Mouse (Mus musculus) gastrocnemius, adult 18-20 months (tissue): ENCODE data around the gene Mettl21c. TPM values are rescaled to one million over a fixed set of nuclear protein-coding genes. Genes with fewer than 3 reads are reported as not detected.

Source experiments
- total RNA-seq, 2 experiments: library from RNA; stranded (reverse); gene quantifications; 2 replicates each; pipeline ENCODE4 v1.2.3; 2021

The Mettl21c gene
- total RNA-seq, 2 experiments from 2014 or later, result 49.5 to 76.8 TPM

Other genes starting within 250 kb of the Mettl21c start
- gene Uxs1, start 192.2 kb downstream of the Mettl21c start, total RNA-seq, result 10 to 100 TPM in 1 of 2 experiments, 1 to 10 TPM in 1; 9.2 to 13.8 TPM
- 10 to 100 TPM; 30.5 to 36.6 TPM for gene Tpp2, start 86.4 kb downstream of the Mettl21c start, total RNA-seq
- gene Gm8251, start 41.9 kb upstream of the Mettl21c start, total RNA-seq, result not detected
- 1 to 10 TPM; 3.8 to 5.6 TPM for gene Tex30, start 82.4 kb upstream of the Mettl21c start, total RNA-seq
- gene Kdelc1, start 98.8 kb upstream of the Mettl21c start, total RNA-seq, result 1 to 10 TPM; 4.0 to 4.1 TPM
- gene Bivm, start 98.9 kb upstream of the Mettl21c start, total RNA-seq, result 1 to 10 TPM; 7.5 to 8.1 TPM
- gene Ercc5, start 127.7 kb upstream of the Mettl21c start, total RNA-seq, result 10 to 100 TPM; 11.6 to 15.0 TPM
- gene Mettl21e, start 198.9 kb upstream of the Mettl21c start, total RNA-seq, result 10 to 100 TPM in 1 of 2 experiments, 1 to 10 TPM in 1; 2.0 to 17.6 TPM